Mouse (Mus musculus): ENCODE measurements around the gene Insm1. TPM values are rescaled to one million over a fixed set of nuclear protein-coding genes. Genes with fewer than 3 reads are reported as not detected.

Insm1 gene
- polyA plus RNA-seq, 1 experiment = not detected

- H3K27me3 ChIP-seq (ENCODE audit: control insufficient read depth, insufficient read depth, insufficient read length) = no peaks in the 10 kb centered on the region
- H3K36me3 ChIP-seq (ENCODE audit: control insufficient read depth, insufficient read depth) = no peaks in the 10 kb centered on the region
- H3K4me3 ChIP-seq = no peak overlapping the region
- no peaks in the 10 kb centered on the region for H3K79me2 ChIP-seq (ENCODE audit: control insufficient read depth, insufficient read depth)
- no peak for TF ChIP-seq TCF3 (IDR thresholded peaks at IDR 0.05; ENCODE audit: insufficient read length, low read depth)
- TF ChIP-seq MYOG (IDR thresholded peaks at IDR 0.05; ENCODE audit: control insufficient read depth in 1 of 3, insufficient read depth in 1 of 3, insufficient read length in 2 of 3, low read depth in 2 of 3) = no peak
- no peak for TF ChIP-seq MAX (IDR thresholded peaks at IDR 0.05; ENCODE audit: low read depth)
- TF ChIP-seq MYOD1 (IDR thresholded peaks at IDR 0.05; ENCODE audit: control insufficient read depth in 1 of 3, insufficient read length in 2 of 3, low read depth in 2 of 3) = no peak
- TF ChIP-seq CEBPB (IDR thresholded peaks at IDR 0.05; ENCODE audit: insufficient read depth, poor library complexity, severe bottlenecking) = no peak
- no peak for TF ChIP-seq TCF12 (IDR thresholded peaks at IDR 0.05; ENCODE audit: insufficient read depth, poor library complexity, severe bottlenecking)
- no peak overlapping the region for H3K4me2 ChIP-seq (ENCODE audit: low read depth)
- no peak overlapping the region for H3ac ChIP-seq (ENCODE audit: control insufficient read depth, insufficient read length)
Observed at GRCm38 (mm10) chr2:146259787-146260560, 38.3 kb downstream of the Insm1 start.

GRCm38 (mm10) chr2:146261146-146261545, 39.4 kb downstream of the Insm1 start:
- no peaks in the 10 kb centered on the region for H3K36me3 ChIP-seq (ENCODE audit: control insufficient read depth, insufficient read depth)
- H3K4me2 ChIP-seq (ENCODE audit: low read depth) = no peak overlapping the region
- no peak overlapping the region for H3K4me3 ChIP-seq
- H3K27me3 ChIP-seq (ENCODE audit: control insufficient read depth, insufficient read depth, insufficient read length) = no peaks in the 10 kb centered on the region
- no peak overlapping the region for H3ac ChIP-seq (ENCODE audit: control insufficient read depth, insufficient read length)
- no peaks in the 10 kb centered on the region for H3K79me2 ChIP-seq (ENCODE audit: control insufficient read depth, insufficient read depth)
- TF ChIP-seq E2F4 (IDR thresholded peaks at IDR 0.05; ENCODE audit: insufficient read depth) (no peak), CEBPB (IDR thresholded peaks at IDR 0.05; ENCODE audit: insufficient read depth, poor library complexity, severe bottlenecking) (no peak), POLR2A (IDR thresholded peaks at IDR 0.05; ENCODE audit: insufficient read length, low read depth) (no peak), USF1 (IDR thresholded peaks at IDR 0.05; ENCODE audit: low read depth) (no peak), REST (IDR thresholded peaks at IDR 0.05; ENCODE audit: insufficient read depth, insufficient read length) (no peak), MAX (IDR thresholded peaks at IDR 0.05; ENCODE audit: low read depth) (no peak), TCF3 (IDR thresholded peaks at IDR 0.05; ENCODE audit: insufficient read length, low read depth) (no peak), MYOD1 (IDR thresholded peaks at IDR 0.05; ENCODE audit: control insufficient read depth in 1 of 3, insufficient read length in 2 of 3, low read depth in 2 of 3) (no peak), POLR2AphosphoS2 (IDR thresholded peaks at IDR 0.05; ENCODE audit: insufficient read length, low read depth) (no peak), MYOG (IDR thresholded peaks at IDR 0.05; ENCODE audit: control insufficient read depth in 1 of 3, insufficient read depth in 1 of 3, insufficient read length in 2 of 3, low read depth in 2 of 3) (no peak), TCF12 (IDR thresholded peaks at IDR 0.05; ENCODE audit: insufficient read depth, poor library complexity, severe bottlenecking) (no peak), SRF (IDR thresholded peaks at IDR 0.05; ENCODE audit: control insufficient read depth, insufficient read length, low read depth) (no peak)

DNA sequence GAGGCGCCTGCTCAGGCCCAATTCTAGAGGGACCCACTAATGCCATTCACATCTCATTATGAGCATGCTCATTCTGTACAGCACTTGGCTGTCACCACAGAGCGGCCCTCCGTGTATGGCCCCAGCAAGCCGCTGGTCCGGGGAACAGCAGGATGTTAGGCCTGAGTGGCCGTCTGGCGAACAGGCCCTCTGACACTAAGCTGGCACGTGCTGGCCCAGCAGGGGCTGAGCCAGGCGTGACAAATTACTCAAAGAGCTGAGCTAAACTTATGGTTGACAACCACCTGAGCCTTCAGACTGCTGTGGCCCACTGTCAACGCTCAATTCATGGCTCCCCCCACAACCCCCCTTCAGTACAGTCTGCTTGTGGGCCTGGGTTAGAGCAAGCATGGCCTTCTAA, 40.5 kb downstream of the Insm1 start:
- Histone ChIP-seq H3K79me2 (ENCODE audit: control insufficient read depth, insufficient read depth) (no peaks in the 10 kb centered on the region), H3K4me3 (no peak overlapping the region), H3K36me3 (ENCODE audit: control insufficient read depth, insufficient read depth) (no peaks in the 10 kb centered on the region), H3K4me2 (ENCODE audit: low read depth) (no peak overlapping the region), H3K27me3 (ENCODE audit: control insufficient read depth, insufficient read depth, insufficient read length) (no peaks in the 10 kb centered on the region), H3ac (ENCODE audit: control insufficient read depth, insufficient read length) (no peak overlapping the region)
- TF ChIP-seq REST (IDR thresholded peaks at IDR 0.05; ENCODE audit: insufficient read depth, insufficient read length) (no peak), POLR2AphosphoS2 (IDR thresholded peaks at IDR 0.05; ENCODE audit: insufficient read length, low read depth) (no peak)

DNA sequence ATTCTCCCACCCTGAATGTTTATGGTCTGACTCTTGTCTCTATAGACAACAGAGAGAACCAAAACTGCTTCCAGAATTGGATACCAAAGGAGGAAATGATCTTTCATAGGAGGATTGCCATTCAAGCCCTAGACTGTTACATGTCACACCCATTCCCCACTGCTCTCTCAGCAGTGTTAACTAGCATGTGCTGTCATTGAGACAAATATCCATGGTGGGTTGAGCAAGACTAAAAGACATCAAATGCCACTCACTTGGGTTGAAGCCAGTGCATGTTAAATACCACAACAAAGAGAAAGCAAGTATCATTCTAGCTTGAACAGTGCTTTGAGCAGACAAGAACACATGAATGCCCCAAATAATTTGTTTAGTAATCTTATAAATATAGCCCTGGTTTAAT, 41.2 kb downstream of the Insm1 start:
- H3K79me2 ChIP-seq (ENCODE audit: control insufficient read depth, insufficient read depth) = no peaks in the 10 kb centered on the region
- H3ac ChIP-seq (ENCODE audit: control insufficient read depth, insufficient read length) = no peak overlapping the region
- H3K4me3 ChIP-seq = no peak overlapping the region
- H3K36me3 ChIP-seq (ENCODE audit: control insufficient read depth, insufficient read depth) = no peaks in the 10 kb centered on the region
- H3K27me3 ChIP-seq (ENCODE audit: control insufficient read depth, insufficient read depth, insufficient read length) = no peaks in the 10 kb centered on the region
- H3K4me2 ChIP-seq (ENCODE audit: low read depth) = no peak overlapping the region
- TF ChIP-seq TCF3 (IDR thresholded peaks at IDR 0.05; ENCODE audit: insufficient read length, low read depth) = no peak
- TF ChIP-seq POLR2AphosphoS2 (IDR thresholded peaks at IDR 0.05; ENCODE audit: insufficient read length, low read depth) = no peak
- TF ChIP-seq MAX (IDR thresholded peaks at IDR 0.05; ENCODE audit: low read depth) = no peak
- no peak for TF ChIP-seq CEBPB (IDR thresholded peaks at IDR 0.05; ENCODE audit: insufficient read depth, poor library complexity, severe bottlenecking)
- no peak for TF ChIP-seq USF1 (IDR thresholded peaks at IDR 0.05; ENCODE audit: low read depth)
- TF ChIP-seq E2F4 (IDR thresholded peaks at IDR 0.05; ENCODE audit: insufficient read depth) = no peak
- TF ChIP-seq TCF12 (IDR thresholded peaks at IDR 0.05; ENCODE audit: insufficient read depth, poor library complexity, severe bottlenecking) = no peak
- TF ChIP-seq REST (IDR thresholded peaks at IDR 0.05; ENCODE audit: insufficient read depth, insufficient read length) = no peak
- no peak for TF ChIP-seq MYOG (IDR thresholded peaks at IDR 0.05; ENCODE audit: control insufficient read depth in 1 of 3, insufficient read depth in 1 of 3, insufficient read length in 2 of 3, low read depth in 2 of 3)
- no peak for TF ChIP-seq MYOD1 (IDR thresholded peaks at IDR 0.05; ENCODE audit: control insufficient read depth in 1 of 3, insufficient read length in 2 of 3, low read depth in 2 of 3)
- TF ChIP-seq SRF (IDR thresholded peaks at IDR 0.05; ENCODE audit: control insufficient read depth, insufficient read length, low read depth) = no peak

GRCm38 (mm10) chr2:146265045-146265444, 43.3 kb downstream of the Insm1 start:
- Histone ChIP-seq H3K36me3 (ENCODE audit: control insufficient read depth, insufficient read depth) (no peaks in the 10 kb centered on the region), H3ac (ENCODE audit: control insufficient read depth, insufficient read length) (no peak overlapping the region), H3K79me2 (ENCODE audit: control insufficient read depth, insufficient read depth) (no peaks in the 10 kb centered on the region), H3K4me2 (ENCODE audit: low read depth) (no peak overlapping the region), H3K27me3 (ENCODE audit: control insufficient read depth, insufficient read depth, insufficient read length) (no peaks in the 10 kb centered on the region), H3K4me3 (no peak overlapping the region)
- TF ChIP-seq MYOG (IDR thresholded peaks at IDR 0.05; ENCODE audit: control insufficient read depth in 1 of 3, insufficient read depth in 1 of 3, insufficient read length in 2 of 3, low read depth in 2 of 3) (no peak), CEBPB (IDR thresholded peaks at IDR 0.05; ENCODE audit: insufficient read depth, poor library complexity, severe bottlenecking) (no peak), SRF (IDR thresholded peaks at IDR 0.05; ENCODE audit: control insufficient read depth, insufficient read length, low read depth) (no peak)

Data from myocyte (in vitro differentiated cells).